Mouse (Mus musculus): ENCODE data around the gene Gstt3. TPM values are rescaled to one million over a fixed set of nuclear protein-coding genes. Genes with fewer than 3 reads are reported as not detected.

Gene Gstt3
- polyA plus RNA-seq, 1 experiment from 2014 or later, result 1.00 TPM

GRCm38 (mm10) chr10:75740866-75741265, 40.3 kb downstream of the Gstt3 start:
- no peak overlapping the region for H3K27ac ChIP-seq (replicated peaks)
- 94% methylated on average over 3 of the region's 3 CpGs for WGBS
- peaks cover 99% of the 10 kb centered on the region for H3K36me3 ChIP-seq

GRCm38 (mm10) chr10:75725449-75725848, 55.8 kb downstream of the Gstt3 start:
- DNase-seq (ENCODE audit: low spot score), result no peak
- H3K9me3 ChIP-seq (replicated peaks), result no peaks in the 10 kb centered on the region
- H3K27me3 ChIP-seq (ENCODE audit: low read depth, poor library complexity, severe bottlenecking), result no peaks in the 10 kb centered on the region
- H3K4me1 ChIP-seq, result no peaks in the 10 kb centered on the region
- 95% methylated on average over 7 of the region's 7 CpGs for WGBS
- H3K4me3 ChIP-seq, result no peak overlapping the region
- peaks cover 97% of the 10 kb centered on the region for H3K36me3 ChIP-seq
- H3K27ac ChIP-seq (replicated peaks), result no peak overlapping the region

More at GRCm38 (mm10) chr10:75740866-75741265, 40.3 kb downstream of the Gstt3 start:
- Histone ChIP-seq H3K27me3 (ENCODE audit: low read depth, poor library complexity, severe bottlenecking) (no peaks in the 10 kb centered on the region), H3K4me1 (no peaks in the 10 kb centered on the region), H3K9me3 (replicated peaks) (no peaks in the 10 kb centered on the region), H3K4me3 (no peak overlapping the region)
- DNase-seq (ENCODE audit: low spot score), result no peak

Other genes with a start within 250 kb of the Gstt3 start
- 1.6 and 3.8 TPM in 2 replicates for gene Lrrc75b, start 221.1 kb downstream of the Gstt3 start, polyA plus RNA-seq (2016; fragmentation: Nextera tagmentation; extraction: Ambion mirVana)
- gene Ggt1, start 219.8 kb downstream of the Gstt3 start, polyA plus RNA-seq (2016; fragmentation: Nextera tagmentation; extraction: Ambion mirVana), result 2.7 and 3.1 TPM in 2 replicates
- gene Ggt5, start 192.1 kb downstream of the Gstt3 start, polyA plus RNA-seq (2016; fragmentation: Nextera tagmentation; extraction: Ambion mirVana), result 0.56 and 1.2 TPM in 2 replicates
- gene Susd2, start 137.4 kb downstream of the Gstt3 start, polyA plus RNA-seq (2016; fragmentation: Nextera tagmentation; extraction: Ambion mirVana), result 1.6 and 1.9 TPM in 2 replicates
- gene Cabin1, start 17.1 kb downstream of the Gstt3 start, polyA plus RNA-seq (2016; fragmentation: Nextera tagmentation; extraction: Ambion mirVana), result 32.6 and 37.8 TPM in 2 replicates
- gene Ddt, start 8.0 kb downstream of the Gstt3 start, polyA plus RNA-seq (2016; fragmentation: Nextera tagmentation; extraction: Ambion mirVana), result 87.9 and 103 TPM in 2 replicates
- not detected in 2 replicates for gene Gm20441, start 460 bp downstream of the Gstt3 start, polyA plus RNA-seq (2016; fragmentation: Nextera tagmentation; extraction: Ambion mirVana)
- gene Gstt1, start 17.2 kb upstream of the Gstt3 start, polyA plus RNA-seq (2016; fragmentation: Nextera tagmentation; extraction: Ambion mirVana), result 3.0 and 4.7 TPM in 2 replicates
- not detected in 2 replicates for gene Gstt4, start 41.1 kb upstream of the Gstt3 start, polyA plus RNA-seq (2016; fragmentation: Nextera tagmentation; extraction: Ambion mirVana)
- gene Gstt2, start 56.0 kb upstream of the Gstt3 start, polyA plus RNA-seq (2016; fragmentation: Nextera tagmentation; extraction: Ambion mirVana), result 7.6 and 8.3 TPM in 2 replicates
- 2,515 and 3,289 TPM in 2 replicates for gene Mif, start 78.8 kb upstream of the Gstt3 start, polyA plus RNA-seq (2016; fragmentation: Nextera tagmentation; extraction: Ambion mirVana)
- 1.4 and 1.8 TPM in 2 replicates for gene Derl3, start 112.0 kb upstream of the Gstt3 start, polyA plus RNA-seq (2016; fragmentation: Nextera tagmentation; extraction: Ambion mirVana)
- gene Smarcb1, start 140.2 kb upstream of the Gstt3 start, polyA plus RNA-seq (2016; fragmentation: Nextera tagmentation; extraction: Ambion mirVana), result 294 and 296 TPM in 2 replicates
- gene Chchd10, start 151.7 kb upstream of the Gstt3 start, polyA plus RNA-seq (2016; fragmentation: Nextera tagmentation; extraction: Ambion mirVana), result 6.9 and 7.5 TPM in 2 replicates
- 23.7 and 38.2 TPM in 2 replicates for gene Mmp11, start 155.1 kb upstream of the Gstt3 start, polyA plus RNA-seq (2016; fragmentation: Nextera tagmentation; extraction: Ambion mirVana)
- 0.52 and 0.58 TPM in 2 replicates for gene Gm867, start 159.3 kb upstream of the Gstt3 start, polyA plus RNA-seq (2016; fragmentation: Nextera tagmentation; extraction: Ambion mirVana)
- 0.24 and 0.39 TPM in 2 replicates for gene Vpreb3, start 161.6 kb upstream of the Gstt3 start, polyA plus RNA-seq (2016; fragmentation: Nextera tagmentation; extraction: Ambion mirVana)
- 0.09 and 0.10 TPM in 2 replicates for gene Gm5134, start 173.1 kb upstream of the Gstt3 start, polyA plus RNA-seq (2016; fragmentation: Nextera tagmentation; extraction: Ambion mirVana)

Data from midbrain, embryonic 10.5 days (tissue).